Mouse (Mus musculus): ENCODE data around the gene Rad51b.
A peak's percentile ranks its signal among the peaks of the same experiment; 100 is the strongest.

The Rad51b gene

DNA sequence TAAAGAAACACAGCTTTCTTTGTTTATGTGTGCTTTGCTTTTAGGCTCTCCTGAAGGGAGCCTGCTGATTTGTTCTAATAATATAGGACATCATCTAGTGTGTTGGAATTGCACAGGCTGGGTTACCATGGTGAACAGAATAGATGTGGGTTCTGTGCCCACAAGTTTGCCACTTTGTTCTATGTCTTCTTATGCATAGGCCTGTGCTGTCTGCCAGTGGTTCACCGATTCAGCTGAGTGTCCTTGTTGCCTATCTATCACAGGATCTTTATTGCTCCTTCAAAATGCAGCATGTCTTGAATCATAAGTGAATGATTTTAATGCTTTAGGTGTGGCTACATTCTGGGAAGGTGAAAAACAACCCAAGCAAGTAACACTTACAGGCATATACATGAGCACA is 201.2 kb downstream of the Rad51b start:
- no peak for DNase-seq

DNA sequence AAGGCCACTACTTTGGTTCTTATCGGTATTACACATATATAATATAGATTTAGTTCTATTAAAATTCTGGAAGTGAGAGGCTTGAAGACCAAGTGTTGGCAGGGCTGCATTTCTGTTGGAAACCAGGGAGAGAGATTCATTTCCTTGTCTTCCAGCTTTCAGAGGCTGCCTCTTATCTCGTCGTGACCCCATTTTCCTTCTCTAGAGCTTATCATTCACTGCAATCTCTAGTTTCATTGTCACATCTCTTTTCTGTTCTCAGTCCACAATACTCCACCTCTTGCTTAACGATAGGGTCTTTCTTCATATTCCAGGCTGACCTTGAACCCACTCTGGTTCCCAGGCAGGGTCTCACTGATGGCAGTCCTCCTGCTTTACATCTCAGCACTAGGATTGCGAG is 202.7 kb downstream of the Rad51b start:
- no peak for DNase-seq

DNA sequence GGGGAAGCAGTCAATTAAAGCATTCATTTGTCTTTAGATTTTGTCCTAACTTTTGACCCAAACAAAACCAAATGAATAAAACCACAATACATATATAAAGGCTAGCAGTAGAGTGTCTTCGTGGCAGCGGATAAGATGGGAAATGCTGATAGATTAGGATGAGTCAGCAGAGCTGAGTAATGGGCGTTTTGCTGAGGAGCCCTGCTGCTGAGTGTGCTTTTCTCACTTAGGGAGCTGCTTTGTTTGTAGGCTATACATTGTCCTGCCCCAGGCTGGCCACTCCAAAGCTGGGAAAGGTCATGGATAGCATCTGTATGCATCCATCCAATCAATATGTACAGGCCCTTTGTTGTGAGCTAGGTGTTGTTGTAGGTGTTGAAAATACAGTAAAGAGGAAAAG is 204.8 kb downstream of the Rad51b start:
- no peak for DNase-seq

DNA sequence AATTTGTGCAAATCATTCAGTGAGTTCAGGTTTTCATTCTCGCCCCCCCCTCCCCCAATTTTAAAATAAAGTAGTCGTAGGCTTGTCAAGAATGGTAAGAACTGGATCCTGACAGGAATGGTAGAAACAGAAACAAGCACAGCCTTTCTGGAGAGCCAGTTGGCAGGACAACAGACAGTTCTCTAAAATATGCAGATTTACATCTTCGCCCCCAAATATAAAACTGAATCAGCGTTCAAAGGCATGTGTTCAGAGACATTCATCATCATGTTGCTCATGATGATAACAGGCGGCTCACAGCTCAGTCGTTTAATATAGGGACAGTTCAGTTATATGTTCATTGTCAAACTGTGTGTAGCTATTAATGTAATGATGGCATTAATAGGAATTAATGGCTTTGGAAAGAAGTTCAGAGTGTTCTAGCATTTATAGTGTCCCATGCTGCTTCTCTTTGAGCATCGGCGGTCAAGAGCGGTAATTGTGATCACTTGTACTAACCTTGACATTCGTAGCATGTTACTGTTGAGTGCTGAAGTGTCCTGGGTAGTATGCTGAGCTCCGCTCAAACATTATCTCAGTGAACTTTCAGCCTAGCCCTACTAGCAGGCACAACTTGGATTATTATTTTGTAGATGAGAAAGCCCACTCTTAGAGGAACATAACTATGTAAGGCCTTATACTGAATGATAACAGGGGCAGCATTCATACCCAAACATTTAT is 205.9 kb downstream of the Rad51b start:
- DNase-seq: no peak

DNA sequence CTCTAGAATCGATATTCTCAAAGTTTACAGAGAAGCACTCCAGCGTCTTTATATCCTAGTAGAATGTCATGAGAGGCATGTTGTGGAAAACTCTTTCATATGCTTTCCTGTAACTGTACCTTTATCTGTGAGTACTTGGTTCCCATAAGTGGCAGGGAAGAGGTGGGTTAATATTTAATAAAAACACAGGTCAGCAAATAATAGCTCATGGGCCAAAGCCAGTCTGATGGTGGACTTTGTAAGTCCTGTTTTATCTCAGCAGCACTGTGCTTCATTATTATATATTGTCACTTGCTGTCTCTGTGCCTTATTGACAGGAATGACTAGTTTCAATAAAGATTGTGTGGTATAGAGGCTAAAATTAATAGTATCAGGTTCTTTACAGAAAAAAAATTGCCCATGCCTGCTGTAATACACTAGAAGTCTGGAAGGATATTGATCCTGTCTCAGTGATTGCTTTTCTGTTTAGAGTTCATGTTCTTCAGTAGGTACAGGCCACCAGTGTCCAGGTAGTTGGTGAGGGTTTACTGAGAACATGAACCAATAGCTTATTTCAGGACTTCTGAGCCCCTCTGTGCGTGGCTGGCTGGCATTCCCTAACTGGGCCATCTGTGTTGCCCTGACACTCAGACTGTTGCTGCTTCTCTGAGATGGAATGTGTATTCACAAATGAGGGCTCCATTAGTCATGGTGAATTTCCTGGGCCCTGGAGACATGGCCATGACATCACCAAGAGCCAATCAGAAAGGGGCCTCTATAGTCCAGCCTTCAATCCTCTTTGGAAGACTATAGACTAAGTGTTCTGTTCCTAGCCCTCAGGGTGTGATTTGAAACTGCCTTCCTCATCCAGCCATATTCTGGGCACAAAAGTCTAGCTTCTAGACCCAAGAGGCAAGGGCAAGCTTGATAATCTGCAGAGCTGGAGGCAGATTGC is 206.8 kb downstream of the Rad51b start:
- DNase-seq: no peak

DNA sequence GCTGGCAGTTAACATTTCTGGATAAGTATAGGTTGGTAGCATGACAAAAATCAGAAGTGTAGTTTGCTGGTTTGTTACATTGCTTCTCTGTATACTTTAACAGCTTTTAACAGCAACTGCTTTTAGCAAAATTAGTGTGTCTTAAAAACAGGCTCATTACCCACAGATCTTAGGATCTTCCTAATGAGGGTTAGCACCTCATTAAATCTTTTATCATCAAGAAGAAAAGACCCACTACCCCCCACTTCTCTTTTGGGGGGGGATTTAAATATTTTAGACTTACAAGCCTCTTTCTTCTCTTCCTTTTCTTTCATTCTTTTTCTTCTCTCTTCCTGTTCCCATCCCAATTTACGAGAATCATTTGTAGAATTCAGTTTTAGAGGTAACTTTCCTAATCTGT is 207.6 kb downstream of the Rad51b start:
- no peak for DNase-seq

DNA sequence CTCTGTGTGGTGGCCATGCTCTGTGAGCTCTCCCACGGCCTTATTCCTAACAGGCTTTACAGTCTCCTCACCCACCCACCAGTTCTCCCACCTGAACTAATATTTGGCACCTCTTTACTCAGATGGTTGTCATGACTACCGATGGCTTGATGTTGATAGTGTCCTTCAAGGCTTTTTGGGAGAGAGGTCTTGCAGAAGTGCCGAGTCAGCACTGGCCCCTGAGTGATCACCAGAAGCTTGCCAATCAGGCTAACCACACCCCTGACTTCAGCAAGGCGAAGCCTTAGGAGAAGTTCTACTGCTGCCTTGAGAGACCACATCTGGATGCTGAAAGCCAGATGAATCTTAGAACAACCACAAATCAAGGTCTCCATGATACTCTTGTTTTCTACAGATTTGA is 209.3 kb downstream of the Rad51b start:
- DNase-seq: no peak

DNA sequence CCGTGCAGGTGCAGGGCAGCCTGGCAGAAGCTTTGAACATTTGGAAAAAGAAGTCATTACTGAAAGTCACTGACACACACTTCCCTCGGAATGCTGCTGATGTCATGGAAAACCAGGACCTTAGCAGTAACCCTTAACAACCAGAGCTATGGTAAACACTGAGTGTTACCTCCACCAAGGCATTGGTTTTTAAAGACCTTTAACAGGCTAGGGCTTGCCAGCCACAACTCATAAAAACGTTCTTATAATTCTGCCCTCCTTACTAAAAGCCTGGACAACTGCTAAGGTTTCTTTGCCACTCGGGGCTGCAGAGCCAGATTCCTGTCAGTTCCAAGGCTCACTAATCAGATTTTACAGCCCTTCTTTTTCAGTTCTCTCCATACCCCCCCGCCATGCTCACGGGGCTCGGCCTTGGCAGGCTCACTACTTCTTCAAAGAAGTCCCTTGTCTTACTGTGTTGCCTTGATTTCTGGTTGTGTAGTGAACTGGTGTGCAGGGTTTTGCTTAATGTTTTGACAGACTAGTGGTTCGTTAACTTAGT is 210.1 kb downstream of the Rad51b start:
- DNase-seq: peak; percentile 27

DNA sequence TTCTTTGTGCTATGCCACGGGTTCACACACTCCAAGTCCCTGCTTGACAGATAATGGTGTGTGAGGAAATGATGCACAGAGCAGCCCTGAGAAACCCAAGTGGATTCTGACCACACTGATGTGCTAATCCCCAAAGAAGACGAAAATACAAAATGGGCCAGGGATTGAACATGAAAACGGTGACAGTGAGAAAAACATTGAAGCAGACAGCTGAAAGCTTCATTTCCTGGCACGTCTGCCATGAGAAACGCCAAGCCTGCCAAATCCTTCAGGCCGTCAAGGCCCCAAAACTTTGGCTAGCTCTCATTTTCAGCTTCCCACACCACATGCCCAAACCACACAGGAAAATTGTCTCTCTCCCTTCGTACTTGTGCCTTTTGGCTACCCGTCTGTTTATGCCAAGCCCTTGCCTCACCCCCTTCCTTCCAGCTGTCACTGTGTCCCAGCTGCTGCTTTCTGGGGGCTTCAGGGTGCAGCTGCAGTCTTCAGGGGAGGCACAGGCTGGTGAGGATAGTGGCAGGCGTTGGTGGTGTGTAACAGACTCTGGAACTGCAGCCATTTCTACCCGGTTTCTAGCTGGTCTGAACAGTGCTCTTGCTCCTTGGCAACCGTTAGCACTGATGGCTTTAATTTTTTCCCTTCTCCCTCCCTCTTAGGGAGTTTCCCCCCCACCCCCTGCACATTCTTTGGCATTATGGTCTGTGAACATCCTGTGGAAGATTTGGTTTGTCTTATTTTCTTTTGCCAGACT is 214.5 kb downstream of the Rad51b start:
- peak; percentile 54 for DNase-seq

DNA sequence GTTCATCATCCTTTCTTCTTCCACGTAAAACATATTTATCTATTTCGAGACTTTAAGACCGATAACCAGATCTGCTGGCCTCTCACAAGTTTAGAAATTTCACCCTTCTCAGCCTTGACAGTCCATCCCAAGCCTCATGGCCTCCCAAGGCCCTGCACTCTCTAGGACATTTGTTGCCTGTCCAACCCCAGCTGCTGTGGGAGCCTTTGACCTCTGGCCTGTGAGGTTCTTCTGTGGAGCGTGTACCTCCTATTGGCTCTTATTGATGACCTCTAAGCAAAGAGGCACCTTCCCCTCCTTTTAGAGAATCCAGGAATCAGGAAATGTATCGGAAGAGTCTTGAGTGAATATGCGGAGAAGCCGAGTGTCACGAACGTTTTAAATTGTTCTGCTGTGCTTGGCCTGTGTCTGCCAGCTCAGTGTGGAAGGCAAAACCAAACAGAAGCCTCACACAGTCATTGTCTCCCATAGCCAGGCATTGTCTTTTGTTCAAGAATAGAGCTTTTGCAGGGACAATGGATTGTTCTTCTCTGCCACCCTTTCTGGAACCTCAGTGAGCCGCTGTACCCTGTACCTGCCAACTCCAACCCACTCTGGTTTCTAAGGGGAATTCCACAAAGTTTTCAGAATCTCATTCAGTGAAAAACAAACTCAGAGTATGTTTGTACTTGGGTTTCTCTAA is 215.3 kb downstream of the Rad51b start:
- no peak for DNase-seq

DNA sequence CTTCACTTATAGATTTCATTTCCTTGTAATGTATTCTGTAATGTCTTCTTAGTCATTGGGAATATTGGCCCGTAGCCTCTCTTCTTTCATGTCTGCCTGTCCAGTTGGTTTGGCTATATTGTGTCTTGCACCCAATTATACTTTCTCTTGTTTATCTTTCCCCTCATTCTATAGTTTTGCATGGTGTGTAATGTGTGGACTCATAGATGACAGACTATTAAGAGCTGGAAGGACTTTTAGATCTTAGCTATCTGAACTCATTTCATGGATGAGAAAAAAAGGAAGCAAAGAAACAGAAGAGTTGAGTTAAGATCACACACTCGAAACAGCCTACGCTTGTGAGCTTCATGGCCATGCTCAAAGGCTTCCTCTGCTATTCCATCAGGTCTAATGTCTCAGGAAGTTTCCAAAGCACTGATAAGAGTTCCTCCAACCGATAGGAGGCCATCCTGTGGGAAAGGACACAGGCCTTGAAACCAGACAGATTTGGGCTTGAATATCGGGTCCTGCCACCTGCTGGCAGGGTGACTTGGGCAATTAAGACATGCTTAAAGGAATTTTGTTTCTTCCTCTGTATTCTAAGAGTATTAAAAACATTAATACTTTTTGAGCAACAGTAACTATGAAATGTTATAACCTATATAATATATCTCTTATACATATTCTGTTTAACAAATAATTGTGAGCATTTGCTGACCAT is 216.1 kb downstream of the Rad51b start:
- DNase-seq: no peak

DNA sequence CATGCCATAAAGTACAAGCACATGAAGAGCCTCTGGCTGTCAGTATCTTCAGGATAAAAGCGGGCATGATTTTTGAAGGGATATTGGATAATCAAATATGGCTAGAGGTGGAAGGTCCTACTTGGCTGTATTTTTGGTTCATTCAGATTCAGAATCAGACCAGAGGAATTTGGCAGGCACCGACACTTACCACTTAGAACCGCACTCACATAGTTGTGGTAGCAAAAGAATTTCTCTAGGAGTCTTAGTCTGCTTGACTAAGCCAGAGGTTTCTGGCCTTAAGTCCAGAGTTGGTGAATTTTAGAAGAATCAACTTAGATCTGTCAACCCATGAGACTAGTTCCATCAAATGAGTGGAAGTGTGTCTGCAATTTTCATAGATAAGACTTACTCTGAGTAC is 217.6 kb downstream of the Rad51b start:
- no peak for DNase-seq

DNA sequence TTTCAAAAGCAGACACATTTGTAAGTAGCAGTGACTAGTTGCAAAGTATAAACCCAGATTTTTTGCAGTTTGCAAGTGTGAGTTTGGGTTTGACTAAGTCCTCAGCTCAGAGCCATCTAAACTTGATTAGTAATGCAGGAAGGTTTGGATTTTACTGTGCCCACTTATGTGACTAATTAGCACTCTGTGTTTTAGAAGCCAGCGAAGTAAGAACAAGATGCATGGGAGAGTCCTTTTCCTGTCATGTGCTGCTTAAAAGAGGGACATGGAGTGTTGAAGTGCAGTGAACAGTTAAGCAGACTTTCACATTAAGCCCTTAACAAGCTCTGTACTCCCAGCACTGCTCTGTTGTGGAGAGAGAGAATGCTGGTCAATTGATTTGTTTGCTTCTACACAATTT is 225.3 kb downstream of the Rad51b start:
- DNase-seq: no peak

DNA sequence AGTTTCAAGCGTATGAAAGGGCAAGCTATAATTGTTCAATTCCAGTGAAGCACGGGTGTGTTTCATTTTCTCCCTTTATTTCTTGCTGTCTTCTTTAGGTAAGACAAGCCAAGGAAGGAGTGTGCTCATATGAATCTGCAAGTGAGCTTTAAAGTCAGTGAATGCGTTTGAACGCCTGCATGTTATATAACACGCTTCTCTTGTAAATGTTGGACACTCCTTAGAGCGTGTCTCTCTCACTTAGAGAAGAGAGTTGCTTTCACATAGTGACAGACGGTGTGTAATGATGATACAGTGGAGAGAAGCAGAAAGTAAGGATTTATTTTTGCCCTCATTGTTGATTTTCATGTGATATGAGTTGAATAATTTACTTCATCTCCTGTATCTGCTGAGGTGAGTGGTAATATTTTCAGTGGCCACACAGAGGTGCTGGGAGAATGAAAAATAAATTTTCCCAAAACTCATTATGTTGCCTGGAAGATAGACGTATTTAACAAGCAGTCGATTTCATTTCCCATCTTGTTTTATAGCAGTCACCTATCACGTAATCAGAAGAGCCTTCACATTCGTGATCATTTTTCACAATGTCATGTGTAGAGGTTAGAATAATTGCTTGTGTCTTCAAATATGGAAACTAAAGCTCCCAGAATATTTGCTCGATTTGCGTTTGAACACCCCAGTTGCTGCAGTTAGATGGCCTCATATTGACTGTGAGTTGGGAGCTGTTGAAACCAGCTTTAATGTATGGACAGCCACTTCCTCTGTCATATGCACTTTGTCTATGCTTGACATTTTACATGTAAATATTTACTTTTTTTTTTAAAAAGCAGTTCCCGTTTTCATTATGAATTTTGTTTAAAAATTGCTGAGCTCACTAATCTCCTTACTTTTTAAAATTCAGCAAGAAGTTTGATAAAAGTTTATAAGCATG is 228.1 kb downstream of the Rad51b start:
- DNase-seq: no peak

DNA sequence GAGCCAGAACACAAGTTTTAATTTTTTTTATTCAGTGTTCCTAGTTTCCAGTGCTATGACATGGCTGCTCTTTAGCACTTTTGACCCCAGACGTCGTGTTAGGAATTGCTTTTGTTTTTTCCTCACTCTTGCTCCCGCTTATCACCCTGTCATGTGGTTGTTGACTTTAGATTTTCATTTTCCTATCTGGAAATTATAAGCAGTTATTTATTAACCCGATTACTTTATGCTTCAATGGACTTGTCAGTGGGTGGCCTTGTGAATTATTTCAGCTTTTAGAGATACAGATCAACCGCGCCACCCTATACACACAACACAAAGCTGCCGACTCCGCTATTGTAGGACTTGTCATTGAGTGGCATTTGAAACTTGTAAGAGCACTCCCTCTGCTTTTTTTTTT is 228.8 kb downstream of the Rad51b start:
- no peak for DNase-seq

DNA sequence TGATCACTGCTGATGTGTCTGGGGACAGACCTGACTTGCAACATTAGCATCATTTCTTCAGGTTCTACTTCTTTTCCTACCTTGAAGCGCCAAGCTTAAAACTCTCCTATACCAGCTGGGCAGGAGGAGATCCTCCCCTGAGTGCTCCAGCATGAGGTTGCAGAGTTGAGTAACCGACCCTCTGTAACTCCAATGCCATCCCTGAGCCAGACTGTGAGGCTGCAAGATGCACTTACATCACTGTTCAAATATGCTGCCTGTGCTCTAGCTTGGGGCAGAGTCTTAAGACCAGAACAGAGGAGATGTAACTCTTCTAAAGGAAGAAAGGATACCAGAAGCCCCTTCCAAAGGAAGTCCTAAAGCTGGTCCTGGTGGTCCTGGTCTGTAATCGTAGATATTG is 230.1 kb downstream of the Rad51b start:
- no peak for DNase-seq

DNA sequence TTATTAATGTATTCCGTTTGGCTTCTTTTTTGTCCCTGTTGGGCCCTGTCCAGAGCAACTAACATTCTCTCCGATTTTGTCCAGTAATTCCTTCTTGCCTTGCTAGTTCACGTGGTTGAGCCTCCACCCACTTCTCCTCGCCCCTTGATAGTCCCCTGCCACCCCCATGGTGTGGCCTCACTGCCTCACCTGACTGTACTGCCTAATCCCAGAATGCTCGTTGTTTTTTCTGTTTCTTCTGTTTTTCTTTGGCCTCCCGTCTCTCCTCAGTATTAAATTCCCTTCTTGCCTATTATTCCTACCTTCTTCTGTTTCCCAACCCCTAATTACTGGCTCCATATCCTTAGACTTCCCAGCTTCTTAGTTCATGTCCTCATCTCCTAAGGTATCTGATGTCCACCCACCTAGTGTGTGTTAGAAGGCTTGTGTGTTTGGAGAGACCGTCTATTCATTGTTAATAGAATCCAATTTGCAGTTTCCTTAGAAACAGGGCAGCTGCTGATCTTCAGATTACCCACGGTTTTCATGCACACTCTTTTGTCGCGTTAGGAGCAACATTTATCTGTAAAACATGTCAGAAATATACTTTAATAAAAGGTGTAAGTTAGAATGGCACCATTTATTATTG is 233.3 kb downstream of the Rad51b start:
- no peak for DNase-seq

DNA sequence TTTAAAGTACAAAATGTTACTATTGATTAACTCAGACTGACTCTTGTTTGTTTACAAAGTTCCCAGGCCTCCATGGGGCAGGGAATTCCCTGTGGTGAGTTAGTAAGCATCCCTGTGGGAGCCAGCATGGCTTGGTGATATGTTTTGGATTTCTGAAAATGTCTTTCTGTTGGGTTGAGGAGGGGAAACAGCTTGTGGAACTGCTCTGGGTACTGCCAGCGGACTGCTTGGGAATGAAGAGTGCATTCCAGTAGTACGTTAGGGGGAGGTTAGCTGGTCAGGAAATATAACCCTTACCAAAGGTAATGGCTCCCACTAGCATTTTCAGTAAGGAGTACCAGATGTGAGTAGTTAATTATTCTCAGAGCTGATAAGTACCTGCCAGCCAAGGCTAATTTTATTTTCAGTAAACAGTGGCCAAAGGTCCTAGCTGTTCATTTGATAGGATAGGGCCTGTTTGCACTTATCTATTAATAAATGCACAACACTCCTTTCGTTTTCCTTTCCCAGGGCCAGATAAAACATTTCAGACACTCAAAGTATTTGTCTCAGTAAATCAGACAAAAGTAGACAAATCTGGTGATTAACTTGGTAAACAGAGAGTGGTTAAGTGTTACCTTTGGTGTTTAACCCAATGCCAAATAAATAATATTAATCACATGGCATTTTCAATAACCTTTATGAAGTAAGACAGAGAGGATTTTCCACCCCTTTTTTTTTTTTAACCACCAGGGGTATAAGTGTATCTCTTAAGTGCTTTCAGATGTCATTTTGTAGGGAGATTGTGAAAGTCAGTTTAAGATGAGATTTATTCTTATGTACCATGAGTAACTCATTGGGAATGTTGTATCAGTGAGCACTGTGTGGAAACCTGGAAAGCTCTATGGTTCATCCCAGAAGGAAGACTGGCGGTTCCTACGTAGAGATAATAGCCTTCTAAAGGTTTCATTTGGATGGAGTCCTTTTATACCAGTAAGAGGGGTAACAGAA is 235.0 kb downstream of the Rad51b start:
- no peak for DNase-seq

DNA sequence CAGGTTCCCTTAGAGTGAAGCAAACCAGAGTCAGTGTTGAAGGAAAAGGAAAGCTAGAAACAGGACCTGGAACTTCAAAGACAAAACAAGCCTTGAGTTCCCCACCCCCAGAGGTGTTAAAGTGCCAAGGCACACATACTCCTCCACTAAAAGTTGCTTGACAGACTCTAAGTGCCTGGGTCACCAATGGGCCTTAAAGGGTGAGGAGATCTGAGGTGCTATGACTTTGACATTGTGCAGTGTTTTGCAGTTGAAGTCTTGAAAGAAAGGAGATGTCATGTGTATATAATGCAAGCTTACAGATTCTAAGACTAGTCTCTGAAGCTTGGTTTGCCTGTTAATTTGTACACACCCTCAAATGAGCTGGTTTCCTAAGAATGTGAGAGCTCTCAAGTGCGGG is 237.7 kb downstream of the Rad51b start:
- no peak for DNase-seq
